Mouse (Mus musculus) cerebellum, postnatal 14 days (tissue): ENCODE measurements at regions not wholly inside any gene's neighbourhood (a gene's known extent, or its start where the extent isn't known, plus 50 kb on each side); places are given as distances from the start of the nearest gene placed in this dataset.
A peak's percentile ranks its signal among the peaks of the same experiment; 100 is the strongest.

Experiments
- DNase-seq, 2 experiments: peaks; one replicate each; pipeline ENCODE4 v3.0.0; 2021; ENCODE audit warnings: mixed read lengths in 2 of 2

GRCm38 (mm10) chr15:93876335-93876734 is 280.6 kb upstream of the Prickle1 start:
- DNase-seq = no peak

DNA sequence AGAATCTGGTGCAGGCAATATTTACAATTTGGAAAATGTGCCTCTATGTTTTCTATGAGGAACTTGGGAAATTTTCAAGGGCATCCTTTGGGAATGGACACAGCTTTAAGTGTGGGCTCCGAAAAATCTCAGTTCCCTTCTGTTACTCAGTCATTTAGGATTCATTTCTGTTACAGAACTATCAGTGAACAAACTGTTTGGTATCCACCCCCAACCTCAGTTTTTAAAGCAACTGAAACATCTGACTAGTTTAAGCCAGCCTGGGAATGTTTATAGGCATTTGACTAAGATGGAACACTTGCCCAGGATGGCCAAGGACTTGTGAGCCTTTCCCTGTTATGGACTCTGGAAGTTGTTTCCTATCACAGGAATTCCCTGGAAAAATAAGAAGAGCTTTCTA is 280.0 kb upstream of the Prickle1 start:
- DNase-seq = no peak

- DNase-seq = peak; percentile 43 to 61
These were observed 278.5 kb upstream of the Prickle1 start for GRCm38 (mm10) chr15:93874206-93874605.

GRCm38 (mm10) chr15:93857336-93857901 is 261.7 kb upstream of the Prickle1 start:
- no peak for DNase-seq

- DNase-seq = no peak
These were observed 257.5 kb upstream of the Prickle1 start for GRCm38 (mm10) chr15:93853221-93853620.

- DNase-seq = no peak
These were observed 256.4 kb upstream of the Prickle1 start for GRCm38 (mm10) chr15:93852126-93852525.

DNA sequence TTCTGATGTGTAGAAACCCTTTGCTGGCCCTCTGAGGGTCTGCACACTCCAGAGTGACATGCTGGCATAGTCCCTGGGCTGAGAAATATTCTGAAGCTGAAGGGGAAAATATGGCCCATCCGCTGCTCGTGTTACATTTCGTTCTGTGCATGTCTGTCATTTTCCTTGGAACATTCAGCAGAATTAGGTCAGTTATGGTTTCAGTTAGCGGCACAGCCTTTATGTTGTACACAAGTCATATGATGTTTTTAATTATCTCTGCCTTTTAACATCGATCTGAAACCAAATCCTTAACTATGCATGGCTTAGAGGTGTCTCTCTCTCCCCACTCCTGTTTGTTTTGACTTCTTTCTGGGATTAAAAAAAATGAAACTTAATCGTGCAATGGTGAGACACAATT is 254.7 kb upstream of the Prickle1 start:
- no peak for DNase-seq

DNA sequence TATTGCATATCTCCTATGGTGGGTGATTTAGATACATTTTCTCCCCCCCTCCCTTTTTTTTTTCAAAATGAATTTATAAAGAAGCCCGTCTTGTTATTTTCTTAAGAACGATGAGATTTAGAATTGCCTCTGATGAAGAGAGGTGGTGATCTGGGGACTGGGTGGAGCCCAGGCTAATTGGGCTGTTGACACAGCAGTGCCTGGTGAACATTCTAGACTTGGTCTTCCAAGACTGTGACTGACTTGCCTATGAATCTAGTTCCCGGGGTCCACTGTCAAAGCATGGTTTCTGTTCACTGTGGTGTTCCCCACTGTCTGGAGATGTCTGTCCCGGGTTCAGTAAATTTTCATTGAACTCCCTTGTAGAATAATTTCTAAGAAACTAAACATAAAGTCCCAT is 253.1 kb upstream of the Prickle1 start:
- DNase-seq = no peak

DNA sequence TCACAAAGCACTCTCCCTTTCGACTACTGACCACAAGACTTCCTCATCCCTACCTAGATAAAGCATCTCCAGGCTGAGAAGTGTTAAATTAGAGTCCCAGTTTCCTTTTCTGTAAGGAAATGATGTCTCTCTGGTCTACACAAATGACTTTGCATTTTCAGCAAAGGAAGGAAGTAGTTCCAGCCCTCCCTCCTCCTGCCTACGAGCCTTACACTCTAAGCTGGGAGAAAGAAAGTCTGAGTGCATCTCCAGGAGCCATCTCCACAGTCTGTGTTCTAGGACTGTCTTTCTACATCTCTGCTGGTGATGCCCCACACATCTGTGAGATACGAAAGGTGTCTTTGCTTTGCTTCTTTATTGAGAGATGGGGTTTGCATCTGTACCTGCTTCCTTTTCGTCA is 251.1 kb upstream of the Prickle1 start:
- no peak for DNase-seq

DNA sequence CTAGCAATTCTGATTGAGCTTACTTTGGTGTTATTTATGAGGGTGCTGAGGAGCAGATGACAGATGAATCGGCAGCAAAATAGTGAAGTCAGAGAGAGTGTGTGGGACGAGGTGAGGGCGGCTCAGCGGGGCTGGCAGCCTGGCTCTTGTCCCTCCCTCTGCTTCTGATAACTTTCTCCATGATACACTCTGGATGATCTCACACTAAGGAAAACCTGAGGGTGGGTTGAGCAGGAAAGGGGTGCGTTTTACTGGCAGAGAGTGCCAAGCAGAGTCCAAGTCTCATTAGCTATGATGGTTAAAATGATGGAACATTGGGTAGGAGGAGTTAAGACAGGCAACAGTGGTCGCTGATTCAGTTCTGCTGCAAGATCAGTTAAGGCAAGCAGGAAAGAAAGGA is 250.1 kb upstream of the Prickle1 start:
- no peak for DNase-seq

- DNase-seq = peak; percentile 12 to 20
These were observed 237.3 kb upstream of the Prickle1 start for GRCm38 (mm10) chr15:93832956-93833355.

- peak; percentile 18 to 23 for DNase-seq
These were observed 236.8 kb upstream of the Prickle1 start for GRCm38 (mm10) chr15:93832431-93832936.

DNA sequence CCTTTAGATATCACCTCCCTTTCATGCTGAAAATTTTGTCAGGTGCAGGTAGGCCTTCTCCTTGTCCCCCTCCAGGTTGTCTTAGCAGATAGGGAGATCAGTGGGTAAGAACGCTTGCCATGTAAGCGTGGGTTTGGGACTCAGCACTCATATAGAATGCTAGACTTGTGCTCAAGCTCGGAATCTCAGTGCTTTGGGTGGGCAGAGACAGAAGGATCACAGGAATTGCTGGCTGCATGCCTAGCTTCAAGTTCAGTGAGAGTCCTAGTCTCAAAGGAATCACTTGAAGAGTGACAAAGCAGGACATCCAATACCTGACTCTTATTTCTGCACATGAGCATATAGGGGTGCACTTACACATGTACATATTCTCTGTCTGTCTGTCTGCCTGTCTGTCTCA is 235.5 kb upstream of the Prickle1 start:
- DNase-seq = peak in 1 of 2 experiments; percentile 4

DNA sequence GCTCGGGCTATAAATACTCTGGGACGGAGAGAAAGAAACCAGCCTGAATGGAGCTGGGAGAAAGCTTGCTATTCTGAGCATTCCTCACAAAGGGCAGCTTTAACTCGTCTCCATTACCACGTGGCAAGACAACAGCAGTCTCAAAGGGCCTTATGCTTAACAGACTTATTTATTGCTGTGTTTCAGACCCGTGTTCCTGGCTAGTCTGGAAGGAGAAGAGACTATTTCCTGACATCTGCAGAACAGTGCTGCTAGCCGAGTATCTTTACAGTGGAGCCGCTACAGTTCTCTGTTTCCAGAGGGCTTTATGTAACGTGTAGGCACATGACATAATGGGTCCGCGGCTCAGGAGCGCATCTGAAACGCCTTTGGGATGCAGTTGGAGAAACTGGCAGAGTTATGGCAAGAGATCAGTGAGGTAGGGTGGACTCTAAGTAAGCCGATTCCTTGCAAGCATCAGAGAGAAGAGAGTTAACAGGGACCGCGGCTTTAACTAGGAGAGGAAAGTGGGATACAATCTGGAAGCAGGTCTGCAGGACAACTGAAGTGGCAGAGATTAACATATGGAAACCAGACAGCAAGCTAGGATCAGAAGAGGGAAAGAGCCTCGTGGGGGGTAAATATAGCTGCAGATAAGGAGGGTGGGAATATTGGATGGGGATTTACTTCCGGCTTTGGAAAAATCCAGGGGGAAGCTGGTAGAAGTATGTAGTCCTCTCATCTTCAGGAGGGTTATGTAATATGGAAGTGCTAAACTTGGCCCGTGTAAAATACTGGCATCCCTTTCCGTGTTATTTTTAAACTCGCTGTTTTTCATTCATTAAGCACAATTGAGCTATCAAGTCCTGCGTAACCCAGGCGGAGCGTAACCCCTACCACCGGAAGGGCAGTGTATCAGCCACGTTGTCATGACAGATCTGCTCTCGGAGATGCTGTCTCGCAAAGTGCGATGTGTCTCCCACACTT is 229.3 kb upstream of the Prickle1 start:
- no peak for DNase-seq

DNA sequence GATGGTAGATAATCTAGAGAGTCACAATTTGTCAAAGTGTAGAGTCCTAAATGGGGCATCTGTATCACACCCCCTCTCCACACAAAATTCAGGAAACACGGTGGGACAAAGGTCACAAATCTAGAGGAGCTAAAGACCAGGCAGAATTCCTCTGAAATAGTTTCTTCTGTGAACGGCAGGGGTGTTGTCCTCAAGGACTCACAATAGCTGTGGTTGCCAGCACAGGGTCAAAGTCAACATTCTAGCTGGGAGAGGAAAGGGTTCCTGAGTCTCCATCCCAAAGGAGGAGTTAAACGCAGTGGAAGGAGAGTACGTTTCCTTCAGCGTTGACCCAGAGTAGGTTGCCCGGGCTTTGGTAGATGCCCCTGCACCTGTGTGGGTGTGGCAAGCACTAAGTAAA is 225.5 kb upstream of the Prickle1 start:
- DNase-seq = no peak

DNA sequence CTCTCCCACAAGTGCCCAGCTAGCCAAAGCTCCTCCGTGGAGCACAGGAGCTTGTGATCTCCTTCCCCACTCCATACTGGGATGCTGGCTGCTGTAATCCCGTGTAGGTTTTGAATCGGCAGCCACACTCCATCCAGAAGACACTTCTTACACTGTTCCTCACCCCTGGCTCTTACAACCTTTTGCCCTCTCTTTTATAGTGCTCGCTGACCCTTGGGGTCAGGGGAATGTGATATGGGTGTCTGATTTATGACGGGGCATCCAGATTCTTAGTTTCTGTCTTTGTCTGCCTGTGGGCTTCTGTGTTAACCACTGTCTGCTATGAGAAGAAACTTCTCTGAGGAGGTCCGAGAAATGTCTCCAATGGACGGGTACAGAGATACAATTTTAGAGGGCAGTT is 216.3 kb upstream of the Prickle1 start:
- no peak for DNase-seq

DNA sequence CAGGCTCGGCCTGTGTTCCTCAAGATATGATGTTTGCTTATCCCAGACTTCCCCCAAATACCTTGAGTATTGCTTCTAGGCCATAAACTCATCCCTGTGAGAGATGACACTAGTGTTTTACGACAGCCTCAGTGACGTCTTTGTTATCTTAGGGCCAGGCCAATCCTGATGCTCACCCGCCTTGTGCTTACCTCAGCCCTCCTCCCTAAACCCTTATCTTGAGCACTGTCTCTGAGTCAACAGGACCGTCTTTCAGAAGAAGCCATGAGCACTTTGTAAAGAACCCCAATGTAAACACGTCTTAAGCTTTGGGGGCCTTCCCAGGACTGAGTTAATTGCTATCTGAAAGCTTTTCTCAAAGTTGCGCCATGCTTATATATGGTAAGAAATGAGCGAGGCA is 212.3 kb upstream of the Prickle1 start:
- no peak for DNase-seq

- DNase-seq = no peak
These were observed 211.8 kb upstream of the Prickle1 start for GRCm38 (mm10) chr15:93807505-93807904.

DNA sequence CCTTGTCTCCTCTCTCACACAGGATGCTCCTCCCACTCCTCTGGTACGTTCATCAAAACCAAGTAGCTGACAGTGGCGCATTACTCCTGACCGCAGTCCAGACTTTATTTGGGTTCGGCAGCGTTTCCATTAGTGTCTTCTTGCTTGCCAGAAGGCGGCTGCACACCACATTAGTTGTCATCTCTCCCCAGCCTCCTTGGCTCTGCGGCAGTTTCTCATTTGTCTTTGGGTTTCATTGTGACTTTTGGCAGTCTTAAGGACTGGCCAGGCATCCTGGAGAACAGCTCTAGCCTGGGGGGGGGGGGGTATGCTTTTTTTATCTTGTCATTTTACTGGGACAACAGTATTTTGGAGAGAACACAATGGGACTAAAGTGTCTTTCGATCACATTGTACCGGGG is 209.0 kb upstream of the Prickle1 start:
- DNase-seq = no peak

DNA sequence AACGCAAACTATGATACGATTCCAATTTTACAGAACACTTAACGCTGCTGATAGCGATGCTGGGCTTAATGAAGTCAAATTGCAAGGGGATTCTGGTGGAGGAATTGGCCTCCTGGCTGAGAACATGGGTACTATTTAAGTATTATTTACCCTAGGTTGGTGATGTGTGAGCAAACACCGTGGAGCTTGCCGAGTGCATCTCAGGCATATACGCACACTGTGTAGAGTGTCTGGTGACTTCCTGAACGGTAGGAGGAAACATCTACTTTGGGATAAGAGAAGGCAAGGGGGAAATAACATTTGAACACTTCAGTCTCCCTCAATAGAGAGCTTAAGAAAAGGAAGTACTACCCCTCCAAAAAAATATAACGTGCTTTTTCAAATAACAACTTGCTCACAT is 194.8 kb upstream of the Prickle1 start:
- DNase-seq = no peak

DNA sequence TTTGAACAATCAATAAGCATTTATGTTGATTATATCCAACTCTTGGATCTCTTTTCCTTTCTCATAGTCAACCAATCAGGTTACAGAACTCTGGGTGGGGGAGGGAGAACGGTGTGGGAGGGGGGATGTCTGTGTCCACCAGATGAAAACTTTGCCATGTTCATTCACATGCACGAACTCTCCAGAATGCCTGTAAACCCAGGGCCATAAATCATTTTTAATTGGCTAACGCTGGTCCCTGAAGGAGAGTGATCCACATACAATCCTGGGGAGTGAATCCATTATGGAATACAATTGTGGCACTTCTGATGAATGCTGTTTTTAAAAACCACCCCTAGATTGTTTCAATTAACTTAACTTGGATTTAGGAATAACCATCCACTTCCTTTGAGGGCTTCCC is 194.1 kb upstream of the Prickle1 start:
- DNase-seq = no peak

DNA sequence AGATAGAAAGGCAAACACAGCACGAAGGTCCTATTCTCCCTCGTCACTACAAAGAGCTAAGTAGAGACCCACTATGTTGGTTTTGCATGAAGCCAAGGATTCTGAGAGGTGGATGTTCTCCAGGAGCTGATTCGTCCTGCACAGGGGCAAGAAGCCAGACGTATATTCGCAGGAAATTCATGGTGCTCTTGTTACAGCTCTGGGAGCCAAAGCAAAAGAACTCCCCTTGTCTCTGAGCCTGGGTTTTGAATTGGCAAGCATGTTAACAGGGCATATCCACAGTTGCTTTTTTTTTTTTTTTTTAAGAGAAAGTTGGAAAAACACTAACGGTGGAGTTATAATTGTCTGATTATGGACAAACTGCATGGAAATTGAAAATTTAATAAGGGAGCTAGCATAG is 191.7 kb upstream of the Prickle1 start:
- DNase-seq = no peak

- no peak for DNase-seq
These were observed 190.2 kb upstream of the Prickle1 start for GRCm38 (mm10) chr15:93785846-93786412.

GRCm38 (mm10) chr15:93783736-93784135 is 188.0 kb upstream of the Prickle1 start:
- no peak for DNase-seq
